Comparison of ENCODE assay signal across 13 mouse cellular contexts in genomic region chr19:4384322-4384721, GRCm38 (mm10). TPM values are rescaled to one million over a fixed set of nuclear protein-coding genes. Genes with fewer than 3 reads are reported as not detected.
DNase-seq lines count a peak whose midpoint lies in the region; ATAC-seq and TF ChIP-seq lines count a peak whose summit lies in the region.
"Had no signal": no experiment of that assay in that cellular context is flagged by ENCODE, and none has a peak within 500 bp of the region (broad histone marks: within the 10 kb centered on the region; RNA-seq: fewer than 3 reads in every experiment).

No protein-coding gene starts in this region.

- no peak for DNase-seq in kidney, adult 2 months
- DNase-seq in kidney, adult 18-20 months = no peak
- DNase-seq in thymus, postnatal 0 days (ENCODE audit: low spot score) = peak; percentile 15
- DNase-seq in thymus, postnatal 36 days = no peak
- DNase-seq in brain, adult 2 months (ENCODE audit: low read depth, low spot score) = peak; percentile 23
- no peak for DNase-seq in spleen, postnatal 36 days (ENCODE audit: low spot score in 2 of 2)
- DNase-seq: cerebellum, adult 9-10 months; right cerebral cortex, postnatal 14 days had no signal

- no peaks in the 10 kb centered on the region; the same call in 1 of the 2 replicates for H3K36me3 ChIP-seq in kidney, adult 2 months (ENCODE audit: control insufficient read depth, insufficient read depth, low read length)
- H3K36me3 ChIP-seq: intestine, embryonic 15.5 days had no signal

- H3K4me3 ChIP-seq in kidney, adult 2 months (ENCODE audit: insufficient read depth, low read depth, low read length) = no peak overlapping the region
- H3K4me3 ChIP-seq: intestine, embryonic 15.5 days; midbrain, embryonic 13.5 days; neural tube, embryonic 13.5 days had no signal

- H3K4me1 ChIP-seq in kidney, adult 2 months (ENCODE audit: control insufficient read depth, insufficient read depth, low read length) = peaks cover 3% of the 10 kb centered on the region; the same call in 1 of the 2 replicates
- H3K4me1 ChIP-seq: intestine, embryonic 15.5 days; midbrain, embryonic 13.5 days; neural tube, embryonic 13.5 days had no signal

- no peak for ATAC-seq in monocyte, adult 5-6 weeks (replicated peaks; ENCODE audit: insufficient number of reproducible peaks, low FRiP score, low TSS enrichment, poor library complexity, severe bottlenecking)
- ATAC-seq: forebrain, embryonic 16.5 days; intestine, embryonic 15.5 days; midbrain, embryonic 13.5 days had no signal

- WGBS in kidney, adult 2 months = 21% methylated on average over 1 of the region's 1 CpGs

- 0 out of 2 replicates have a peak, but pooled peaks have one; percentile 26 for TF ChIP-seq CTCF in kidney, adult 2 months (conservative IDR thresholded peaks at IDR 0.05; ENCODE audit: insufficient read depth, insufficient read length, low read depth, low read length)

- TF ChIP-seq POLR2A in kidney, adult 2 months (IDR thresholded peaks at IDR 0.05; ENCODE audit: low read depth, low read length) = no peak

- H3K27me3 ChIP-seq in kidney, adult 2 months (replicated peaks; ENCODE audit: control insufficient read depth, insufficient read depth, low read length) = no peaks in the 10 kb centered on the region
- H3K27me3 ChIP-seq: intestine, embryonic 15.5 days; midbrain, embryonic 13.5 days; neural tube, embryonic 13.5 days had no signal

- no peak overlapping the region for H3K27ac ChIP-seq in kidney, adult 2 months (ENCODE audit: insufficient read depth, low read depth, low read length)
- H3K27ac ChIP-seq: intestine, embryonic 15.5 days; midbrain, embryonic 13.5 days; neural tube, embryonic 13.5 days had no signal

RNA-seq across cellular contexts. Expression of gene Kdm2a, which starts 13.8 kb away (rescaled TPM):
- 74.3 and 89.5 TPM in 2 replicates for polyA plus RNA-seq in kidney, adult 2 months (2012; rRNA removed)
- 26.0 and 27.6 TPM in 2 replicates for polyA plus RNA-seq in thymus, postnatal 0 days (2015; fragmentation: Nextera tagmentation; extraction: Ambion mirVana)
- total RNA-seq in monocyte, adult 5-6 weeks (2017) = 109 to 142 TPM (median 139 TPM) in 3 replicates

RNA-seq across cellular contexts. Expression of gene Rhod, which starts 54.9 kb away (rescaled TPM):
- polyA plus RNA-seq in kidney, adult 2 months (2012; rRNA removed) = 35.1 and 35.6 TPM in 2 replicates
- polyA plus RNA-seq in thymus, postnatal 0 days (2015; fragmentation: Nextera tagmentation; extraction: Ambion mirVana) = 6.6 and 7.7 TPM in 2 replicates
- total RNA-seq in monocyte, adult 5-6 weeks (2017) = not detected in 3 replicates

Comparison
In these comparisons a context has a peak if more than half of its experiments do, and no peak if none do; other contexts are left out.
1. DNase-seq: peak in thymus, postnatal 0 days (single experiment) and brain, adult 2 months (single experiment); none in kidney, adult 2 months (single experiment), kidney, adult 18-20 months (single experiment), thymus, postnatal 36 days (0 of 2) and spleen, postnatal 36 days (0 of 2).